Mouse (Mus musculus) E14TG2a.4 (cell line): ENCODE results near the gene Wipf1.

ENCODE experiments used
- CTCF ChIP-seq: conservative IDR thresholded peaks from 2 replicates; pipeline ENCODE4 v1.5.1; 2014; ENCODE audit warnings: low read length
- NANOG ChIP-seq: IDR thresholded peaks from 2 replicates; pipeline ENCODE4 v1.6.1; 2014; ENCODE audit warnings: borderline replicate concordance, low read length, mixed read lengths
- POU5F1 ChIP-seq: IDR thresholded peaks from 2 replicates; pipeline ENCODE4 v1.6.1; 2014; ENCODE audit warnings: low read length, borderline replicate concordance

GRCm38 (mm10) chr2:73518966-73519365, 10.6 kb downstream of the Wipf1 start:
- TF ChIP-seq CTCF (no peak), NANOG (no peak), POU5F1 (no peak)
